Mouse (Mus musculus): ENCODE data around the gene Myrf. TPM values are rescaled to one million over a fixed set of nuclear protein-coding genes. Genes with fewer than 3 reads are reported as not detected.
A peak's percentile ranks its signal among the peaks of the same experiment; 100 is the strongest.

The Myrf gene
- polyA plus RNA-seq, 2 experiments: 3.5 to 6.4 TPM

DNA sequence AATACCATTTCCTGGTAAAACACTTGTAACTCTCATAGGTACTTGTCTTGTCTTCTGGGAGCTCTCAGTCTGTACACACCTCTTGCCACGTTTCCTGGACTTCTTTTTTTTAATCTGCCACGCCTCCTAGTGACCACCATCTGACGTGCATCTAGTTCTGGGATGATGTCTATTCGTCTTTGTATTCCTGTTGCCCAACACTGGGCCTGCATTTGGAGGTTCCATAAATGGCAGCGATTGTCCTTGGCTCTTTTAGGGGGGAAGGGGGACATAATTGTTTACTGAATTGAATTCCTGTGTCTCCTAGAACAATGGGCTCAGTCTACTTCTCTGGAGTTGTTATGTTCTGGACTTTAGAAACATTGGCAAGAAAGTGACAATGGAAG, 35.9 kb downstream of the Myrf start:
- H3K27me3 ChIP-seq (ENCODE audit: control insufficient read depth, insufficient read depth, low read length): no peaks in the 10 kb centered on the region
- peak overlapping the region; percentile 94 for H3K27ac ChIP-seq
- H3K4me1 ChIP-seq (replicated peaks; ENCODE audit: control insufficient read depth in 2 of 2, insufficient read depth in 2 of 2, low read length in 1 of 2): peaks cover 10 to 12% of the 10 kb centered on the region in 2 experiments
- ATAC-seq (ENCODE audit: insufficient read depth) (peak; percentile 32; the same call in 1 of the 2 replicates), DNase-seq (ENCODE audit: low read depth in 3 of 3, low spot score in 3 of 3) (peak; percentile 66 to 69 (median 66))
- TF ChIP-seq CTCF (IDR thresholded peaks at IDR 0.05; ENCODE audit: low read depth) (peak; percentile 59), EP300 (IDR thresholded peaks at IDR 0.05; ENCODE audit: low read depth) (no peak)
- under 1% methylated on average over 5 of the region's 5 CpGs for WGBS (ENCODE audit: insufficient replicate concordance)
- H3K9ac ChIP-seq (replicated peaks): peak overlapping the region; percentile 99
- H3K36me3 ChIP-seq (replicated peaks; ENCODE audit: control insufficient read depth, insufficient read depth, low read depth): peaks cover 38% of the 10 kb centered on the region
- no peaks in the 10 kb centered on the region for H3K9me3 ChIP-seq (ENCODE audit: control insufficient read depth, low read length)
- peak overlapping the region; percentile 99 for H3K4me2 ChIP-seq (ENCODE audit: low read depth)
- H3K4me3 ChIP-seq (ENCODE audit: insufficient read depth in 1 of 2, low read depth in 2 of 2, low read length in 2 of 2): peak overlapping the region; percentile 71 to 99

DNA sequence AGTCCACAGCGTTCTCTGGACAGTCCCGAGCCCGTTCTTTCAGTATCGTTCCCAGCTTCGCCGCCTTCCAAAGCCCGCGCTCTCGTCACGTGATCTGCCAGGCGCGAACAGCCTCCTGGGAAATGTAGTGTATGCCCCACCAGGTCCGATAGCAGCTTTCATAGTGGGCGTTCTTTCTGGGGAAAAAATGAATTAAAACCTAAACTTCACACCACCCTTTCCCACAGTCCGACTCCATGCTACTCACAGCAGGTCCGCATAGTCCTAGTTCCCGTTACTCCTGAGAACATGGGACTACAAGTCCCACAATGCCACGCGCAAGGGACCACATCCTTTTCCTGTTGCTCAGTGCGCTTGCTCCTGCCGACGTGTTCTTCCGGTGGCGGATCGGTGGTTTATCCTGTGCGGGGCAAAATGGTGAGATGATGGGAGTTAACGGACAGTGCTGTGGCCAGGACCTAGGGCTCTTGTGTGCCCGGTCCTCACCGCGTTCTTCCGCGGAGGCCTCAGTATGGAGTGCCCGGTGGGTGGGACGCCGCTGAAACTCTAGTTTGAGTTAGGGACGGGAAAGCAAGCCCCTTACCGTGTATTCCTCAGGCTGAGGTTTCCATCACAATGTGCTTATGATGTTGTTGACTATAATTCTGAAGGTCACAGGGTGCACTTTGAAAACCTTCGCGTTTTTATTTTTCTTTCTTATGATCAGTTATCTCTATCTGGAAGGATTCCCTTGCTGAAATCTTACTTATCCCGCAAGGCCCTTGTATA, 36.5 kb downstream of the Myrf start, which contains the start of the genes Tmem258 and Fen1:
Gene Tmem258, plus strand, starts transcription at position 167 of the 768 bp plus-strand sequence.
Gene Fen1, minus strand, starts transcription at position 322 of the 768 bp plus-strand sequence.
- WGBS (ENCODE audit: insufficient replicate concordance): under 1% methylated on average over 40 of the region's 40 CpGs
- peaks cover 43% of the 10 kb centered on the region for H3K36me3 ChIP-seq (replicated peaks; ENCODE audit: control insufficient read depth, insufficient read depth, low read depth)

DNA sequence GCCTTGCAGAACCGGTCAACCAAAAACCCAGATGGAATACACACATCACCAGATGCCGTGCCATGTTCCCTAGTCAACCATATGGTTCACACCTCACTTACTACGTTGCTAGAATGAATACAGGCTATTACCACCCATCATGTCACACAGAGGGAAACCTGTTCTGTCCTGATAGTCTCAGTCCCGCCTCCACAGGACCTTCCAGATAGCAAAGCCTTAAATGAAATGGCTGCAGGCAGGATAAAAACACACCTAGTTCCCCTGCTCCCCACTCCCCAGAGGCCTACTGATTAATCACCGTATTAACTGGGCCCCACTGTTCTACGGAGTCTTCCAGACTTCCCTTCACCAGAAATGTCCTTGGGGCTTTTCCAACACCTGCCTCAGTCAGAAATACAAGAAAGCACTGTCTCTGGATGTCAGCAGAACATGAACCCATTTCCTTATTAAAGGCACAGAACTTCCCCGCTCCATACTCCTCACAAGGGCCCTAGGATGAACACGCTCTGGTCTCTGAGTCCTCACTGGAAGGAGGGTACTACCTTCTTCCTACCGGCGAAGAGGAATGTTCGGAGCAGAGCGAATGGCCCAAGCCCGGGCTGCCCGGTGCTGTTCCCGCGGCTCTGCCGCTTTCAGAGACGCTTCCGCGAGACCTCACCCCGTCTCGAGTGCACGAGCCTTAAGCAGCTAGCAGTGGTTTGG, 37.3 kb downstream of the Myrf start:
- no peaks in the 10 kb centered on the region for H3K27me3 ChIP-seq (ENCODE audit: control insufficient read depth, insufficient read depth, low read length)
- peaks cover 10 to 12% of the 10 kb centered on the region in 2 experiments for H3K4me1 ChIP-seq (replicated peaks; ENCODE audit: control insufficient read depth in 2 of 2, insufficient read depth in 2 of 2, low read length in 1 of 2)
- TF ChIP-seq CTCF (IDR thresholded peaks at IDR 0.05; ENCODE audit: low read depth) (no peak), EP300 (IDR thresholded peaks at IDR 0.05; ENCODE audit: low read depth) (peak; percentile 81)
- DNase-seq (ENCODE audit: low read depth in 3 of 3, low spot score in 3 of 3) (peak; percentile 81 to 85 (median 83)), ATAC-seq (ENCODE audit: insufficient read depth) (peak; percentile 76)
- peak overlapping the region; percentile 71 to 99 for H3K4me3 ChIP-seq (ENCODE audit: insufficient read depth in 1 of 2, low read depth in 2 of 2, low read length in 2 of 2)
- peak overlapping the region; percentile 99 for H3K9ac ChIP-seq (replicated peaks)
- under 1% methylated on average over 23 of the region's 23 CpGs for WGBS (ENCODE audit: insufficient replicate concordance)
- peak overlapping the region; percentile 99 for H3K4me2 ChIP-seq (ENCODE audit: low read depth)
- peaks cover 44% of the 10 kb centered on the region for H3K36me3 ChIP-seq (replicated peaks; ENCODE audit: control insufficient read depth, insufficient read depth, low read depth)
- H3K9me3 ChIP-seq (ENCODE audit: control insufficient read depth, low read length): no peaks in the 10 kb centered on the region
- peak overlapping the region; percentile 94 for H3K27ac ChIP-seq

More for the DNA sequence above, 36.5 kb downstream of the Myrf start, which contains the start of the genes Tmem258 and Fen1:
- no peaks in the 10 kb centered on the region for H3K9me3 ChIP-seq (ENCODE audit: control insufficient read depth, low read length)
- peak within 1 kb of the TSS; percentile 94 for H3K27ac ChIP-seq
- peak within 1 kb of the TSS; percentile 99 for H3K9ac ChIP-seq (replicated peaks)
- peaks cover 10 to 12% of the 10 kb centered on the region in 2 experiments for H3K4me1 ChIP-seq (replicated peaks; ENCODE audit: control insufficient read depth in 2 of 2, insufficient read depth in 2 of 2, low read length in 1 of 2)
- ATAC-seq (ENCODE audit: insufficient read depth): peak; percentile 85
- peak; percentile 80 to 85 (median 81) for DNase-seq (ENCODE audit: low read depth in 3 of 3, low spot score in 3 of 3)
- TF ChIP-seq CTCF (IDR thresholded peaks at IDR 0.05; ENCODE audit: low read depth) (no peak), EP300 (IDR thresholded peaks at IDR 0.05; ENCODE audit: low read depth) (no peak)
- peak within 1 kb of the TSS; percentile 71 to 99 for H3K4me3 ChIP-seq (ENCODE audit: insufficient read depth in 1 of 2, low read depth in 2 of 2, low read length in 2 of 2)
- no peaks in the 10 kb centered on the region for H3K27me3 ChIP-seq (ENCODE audit: control insufficient read depth, insufficient read depth, low read length)
- H3K4me2 ChIP-seq (ENCODE audit: low read depth): peak within 1 kb of the TSS; percentile 99

DNA sequence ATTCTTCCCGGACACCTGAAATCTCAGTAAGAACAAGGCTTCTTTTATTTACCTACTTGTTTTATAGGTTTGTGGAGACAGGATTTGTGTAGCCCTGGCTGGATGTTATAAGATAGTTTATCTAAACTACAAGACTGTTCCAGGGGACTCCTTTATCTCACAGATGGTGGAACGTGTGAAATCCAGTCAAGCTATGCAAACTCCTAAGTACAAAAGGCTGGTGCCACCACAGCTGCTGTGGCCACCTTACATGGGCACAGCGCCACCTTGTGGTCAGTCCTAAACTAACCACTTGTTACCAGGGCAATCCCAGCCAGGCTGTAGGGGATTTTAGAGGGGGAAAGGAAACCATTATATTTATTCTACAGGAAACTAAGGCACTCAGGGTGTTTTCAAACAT, 41.8 kb downstream of the Myrf start:
- peaks cover 61% of the 10 kb centered on the region for H3K36me3 ChIP-seq (replicated peaks; ENCODE audit: control insufficient read depth, insufficient read depth, low read depth)
- WGBS (ENCODE audit: insufficient replicate concordance): 22% methylated on average over 3 of the region's 3 CpGs

More for the DNA sequence above, 41.8 kb downstream of the Myrf start:
- Histone ChIP-seq H3K4me2 (ENCODE audit: low read depth) (no peak overlapping the region), H3K27me3 (ENCODE audit: control insufficient read depth, insufficient read depth, low read length) (no peaks in the 10 kb centered on the region), H3K9ac (replicated peaks) (no peak overlapping the region), H3K4me3 (ENCODE audit: insufficient read depth in 1 of 2, low read depth in 2 of 2, low read length in 2 of 2) (no peak overlapping the region), H3K9me3 (ENCODE audit: control insufficient read depth, low read length) (no peaks in the 10 kb centered on the region), H3K27ac (no peak overlapping the region), H3K4me1 (replicated peaks; ENCODE audit: control insufficient read depth in 2 of 2, insufficient read depth in 2 of 2, low read length in 1 of 2) (peaks cover 6% of the 10 kb centered on the region in 2 experiments)
- DNase-seq (ENCODE audit: low read depth in 3 of 3, low spot score in 3 of 3) (peak; percentile 65 to 73 (median 67)), ATAC-seq (ENCODE audit: insufficient read depth) (no peak; the same call in 1 of the 2 replicates)
- peak; percentile 96 for TF ChIP-seq CTCF (IDR thresholded peaks at IDR 0.05; ENCODE audit: low read depth)
- peak; percentile 62; the same call in 1 of the 2 replicates for TF ChIP-seq EP300 (IDR thresholded peaks at IDR 0.05; ENCODE audit: low read depth)
